Mouse (Mus musculus): ENCODE data around the gene Cnnm1. TPM values are rescaled to one million over a fixed set of nuclear protein-coding genes. Genes with fewer than 3 reads are reported as not detected.
"Not testable (repeated sequence)": the region's sequence is repeated elsewhere in the genome, so short reads cannot be mapped to it uniquely, and the experiment has no call there.

Gene Cnnm1
- total RNA-seq, 1 experiment from 2014 or later, result not detected

DNA sequence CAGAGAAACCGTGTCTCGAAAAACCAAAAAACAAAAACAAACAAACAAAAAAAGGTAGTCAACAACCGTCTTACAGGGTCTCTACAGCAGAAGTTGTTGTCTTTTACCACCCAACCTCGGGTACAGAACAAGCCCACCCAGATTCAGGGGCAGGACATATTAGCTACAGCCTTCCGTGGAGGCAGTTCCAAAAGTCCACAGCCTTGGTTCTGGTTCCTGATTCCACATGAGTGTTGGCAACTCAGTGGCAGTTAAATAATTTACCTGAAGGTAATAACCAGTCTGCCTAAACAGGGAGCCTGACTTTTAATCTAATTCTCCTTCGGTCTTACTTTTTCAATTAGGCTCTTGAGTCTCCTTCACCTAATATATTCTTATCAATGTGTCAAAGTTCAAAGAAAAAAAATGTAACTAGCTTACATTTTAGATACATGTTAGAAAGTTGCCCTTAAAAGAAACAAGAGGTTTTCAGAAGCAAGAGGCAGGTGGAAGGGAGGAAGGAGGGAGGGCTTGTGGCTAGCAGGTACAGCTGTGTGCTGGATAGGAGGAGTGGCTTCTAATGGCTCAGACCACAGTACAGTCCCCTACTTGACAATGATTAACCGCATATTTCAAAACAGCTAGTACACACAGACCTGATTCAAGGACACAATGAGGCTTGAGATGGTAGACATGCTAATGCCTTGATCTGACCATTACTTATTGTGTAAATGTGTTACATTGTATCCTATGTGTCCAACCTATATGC is 23.5 kb downstream of the Cnnm1 start:
- no peak for ATAC-seq (ENCODE audit: extremely low read depth, insufficient number of reproducible peaks, low FRiP score, poor library complexity, severe bottlenecking)

DNA sequence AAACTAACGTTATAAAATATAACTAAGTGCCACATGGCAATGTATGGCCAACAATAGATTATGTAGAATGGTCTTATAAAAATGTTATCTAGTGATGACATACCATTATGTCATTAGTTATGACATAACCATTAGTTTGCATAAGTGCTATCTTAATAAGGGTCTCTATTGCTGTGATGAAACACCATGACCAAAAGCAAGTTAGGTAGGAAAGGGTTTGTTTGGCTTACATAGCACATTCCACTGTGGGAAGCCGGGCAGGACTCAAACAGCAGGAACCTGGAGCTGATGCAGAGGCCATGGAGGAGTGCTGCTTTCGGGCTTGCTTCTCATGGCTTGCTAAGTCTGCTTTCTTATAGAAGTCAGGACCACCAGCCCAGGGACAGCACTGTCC is 24.1 kb downstream of the Cnnm1 start:
- ATAC-seq (ENCODE audit: extremely low read depth, insufficient number of reproducible peaks, low FRiP score, poor library complexity, severe bottlenecking), result no peak

DNA sequence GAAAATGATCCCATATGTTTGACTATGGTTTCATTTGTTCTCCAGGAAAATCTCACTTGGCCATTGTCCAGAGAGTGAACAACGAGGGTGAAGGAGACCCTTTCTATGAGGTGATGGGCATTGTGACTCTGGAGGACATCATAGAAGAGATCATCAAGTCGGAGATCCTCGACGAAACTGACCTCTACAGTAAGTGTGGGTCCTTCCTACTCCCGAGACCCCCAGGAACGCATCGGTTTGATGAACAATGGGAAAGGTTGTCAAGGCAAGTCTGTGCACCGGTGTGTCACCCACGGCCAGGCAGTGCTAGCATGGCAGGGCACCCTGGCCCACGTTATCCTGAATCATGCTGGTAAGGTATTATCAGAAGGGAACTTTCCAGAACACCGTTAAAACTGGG is 24.8 kb downstream of the Cnnm1 start:
- no peak for ATAC-seq (ENCODE audit: extremely low read depth, insufficient number of reproducible peaks, low FRiP score, poor library complexity, severe bottlenecking)

GRCm38 (mm10) chr19:43465601-43466255 is 25.5 kb downstream of the Cnnm1 start:
- no peak for ATAC-seq (ENCODE audit: extremely low read depth, insufficient number of reproducible peaks, low FRiP score, poor library complexity, severe bottlenecking)

DNA sequence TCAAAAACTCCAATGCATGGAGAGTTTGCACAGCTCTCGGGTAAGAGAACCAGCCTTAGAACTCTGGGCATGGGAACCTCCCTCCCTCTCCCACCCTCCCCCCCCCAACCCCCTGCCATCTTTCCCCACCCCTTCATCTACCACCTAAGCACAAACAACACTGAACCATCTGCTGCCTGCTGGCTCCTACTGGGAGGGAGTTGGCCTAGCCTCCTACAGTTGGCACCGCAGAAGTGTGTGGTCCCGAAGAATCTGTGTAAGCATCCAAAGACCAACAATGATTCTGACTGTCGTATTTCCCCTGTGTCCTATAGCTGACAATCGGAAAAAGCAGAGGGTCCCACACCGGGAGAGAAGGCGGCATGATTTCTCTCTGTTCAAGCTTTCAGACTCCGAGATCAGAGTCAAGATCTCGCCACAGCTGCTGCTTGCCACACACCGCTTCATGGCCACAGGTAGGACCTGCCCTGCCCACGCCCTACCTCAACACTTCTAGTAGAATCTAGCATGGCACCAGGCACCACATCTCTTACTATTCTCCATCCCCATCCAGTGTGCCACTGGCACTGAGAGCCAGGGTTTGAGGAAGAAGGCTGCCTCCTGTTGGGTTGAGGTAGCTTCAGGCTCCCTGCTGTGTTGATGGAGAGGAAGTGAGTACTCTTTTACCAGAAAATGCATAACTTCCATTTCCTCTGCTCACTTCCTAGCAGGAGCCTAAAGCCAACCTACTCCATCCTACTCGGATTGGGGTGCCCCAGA is 27.9 kb downstream of the Cnnm1 start:
- no peak for ATAC-seq (ENCODE audit: extremely low read depth, insufficient number of reproducible peaks, low FRiP score, poor library complexity, severe bottlenecking)

DNA sequence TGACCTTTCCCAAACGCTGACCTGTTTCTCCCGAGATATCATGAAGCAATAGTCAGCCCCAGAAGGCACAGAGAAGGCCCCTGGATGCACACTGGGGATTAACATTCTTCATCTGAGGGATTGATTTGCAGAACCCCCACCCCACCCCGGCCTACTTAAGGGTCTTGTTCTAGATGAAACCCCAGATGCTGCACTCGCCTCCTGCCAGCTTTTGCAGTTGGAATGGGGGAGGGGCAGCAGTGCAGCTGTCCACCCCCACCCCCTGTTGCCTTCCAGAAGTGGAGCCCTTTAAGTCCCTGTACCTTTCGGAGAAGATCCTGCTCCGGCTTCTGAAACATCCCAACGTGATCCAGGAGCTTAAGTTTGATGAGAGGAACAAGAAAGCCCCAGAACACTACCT is 29.1 kb downstream of the Cnnm1 start:
- no peak for ATAC-seq (ENCODE audit: extremely low read depth, insufficient number of reproducible peaks, low FRiP score, poor library complexity, severe bottlenecking)

- ATAC-seq (ENCODE audit: extremely low read depth, insufficient number of reproducible peaks, low FRiP score, poor library complexity, severe bottlenecking), result no peak
These were observed 32.1 kb downstream of the Cnnm1 start for GRCm38 (mm10) chr19:43472331-43472730.

- no peak for ATAC-seq (ENCODE audit: extremely low read depth, insufficient number of reproducible peaks, low FRiP score, poor library complexity, severe bottlenecking)
These were observed 32.5 kb downstream of the Cnnm1 start for GRCm38 (mm10) chr19:43472781-43473180.

DNA sequence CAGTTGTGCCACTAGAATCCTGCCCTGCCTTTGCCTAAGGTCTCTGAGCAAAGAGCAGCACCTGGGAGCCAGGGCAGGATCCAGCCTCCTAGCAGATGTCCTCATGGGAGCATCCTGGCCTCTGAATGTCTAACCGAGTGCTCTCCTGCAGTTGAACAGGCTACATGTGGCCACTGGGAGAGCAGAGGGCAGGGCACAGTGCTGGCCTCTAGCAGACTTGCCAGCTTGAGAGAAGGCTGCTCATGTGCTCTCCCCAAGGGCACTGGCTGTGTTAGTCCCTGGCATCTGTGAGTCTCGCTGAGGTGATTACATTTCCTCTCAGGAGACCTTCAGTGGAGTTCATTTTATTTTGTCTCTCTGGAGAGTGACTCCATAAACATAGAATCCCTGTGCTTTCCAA is 35.4 kb downstream of the Cnnm1 start:
- no peak for ATAC-seq (ENCODE audit: extremely low read depth, insufficient number of reproducible peaks, low FRiP score, poor library complexity, severe bottlenecking)

DNA sequence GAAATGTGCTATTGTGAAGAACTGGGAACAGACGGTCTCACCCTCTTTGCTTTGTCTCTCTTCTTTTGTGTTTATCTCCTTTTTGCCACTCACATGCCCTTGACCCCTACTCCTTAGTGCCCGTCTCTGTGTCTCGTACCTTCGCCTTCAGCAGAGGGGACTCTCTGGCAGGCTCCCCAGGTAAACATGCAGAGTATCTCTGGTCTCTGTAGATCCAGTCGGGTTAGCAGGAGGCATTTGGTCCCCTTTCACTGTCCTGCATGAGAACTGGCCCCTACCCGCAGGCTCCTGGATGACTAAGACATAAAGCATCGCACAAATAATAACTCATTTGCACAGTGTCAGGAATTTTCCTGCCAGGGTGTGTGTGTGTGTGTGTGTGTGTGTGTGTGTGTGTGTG is 35.8 kb downstream of the Cnnm1 start:
- no peak for ATAC-seq (ENCODE audit: extremely low read depth, insufficient number of reproducible peaks, low FRiP score, poor library complexity, severe bottlenecking)

GRCm38 (mm10) chr19:43477436-43477835 is 37.2 kb downstream of the Cnnm1 start:
- ATAC-seq (ENCODE audit: extremely low read depth, insufficient number of reproducible peaks, low FRiP score, poor library complexity, severe bottlenecking), result no peak

DNA sequence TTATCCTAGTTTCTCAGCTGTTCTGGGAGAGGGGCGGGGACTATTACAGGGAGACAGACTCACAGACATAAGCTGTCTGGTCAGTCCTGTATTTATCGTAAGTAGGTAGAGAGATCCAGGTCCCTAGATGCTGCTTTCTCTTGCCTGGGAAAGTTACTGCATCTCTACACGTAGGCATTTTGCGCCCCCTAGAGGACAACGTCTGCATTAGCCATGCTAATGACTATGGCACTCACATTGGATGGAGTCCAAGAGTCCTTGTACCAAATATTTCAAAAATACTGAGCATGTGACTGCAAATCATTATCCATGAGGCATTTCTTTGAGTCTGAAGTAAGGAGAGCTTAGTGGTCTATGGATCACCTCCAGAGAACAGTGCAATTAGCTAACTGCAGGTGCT is 38.7 kb downstream of the Cnnm1 start:
- ATAC-seq (ENCODE audit: extremely low read depth, insufficient number of reproducible peaks, low FRiP score, poor library complexity, severe bottlenecking), result no peak

GRCm38 (mm10) chr19:43479431-43479830 is 39.2 kb downstream of the Cnnm1 start:
- no peak for ATAC-seq (ENCODE audit: extremely low read depth, insufficient number of reproducible peaks, low FRiP score, poor library complexity, severe bottlenecking)

DNA sequence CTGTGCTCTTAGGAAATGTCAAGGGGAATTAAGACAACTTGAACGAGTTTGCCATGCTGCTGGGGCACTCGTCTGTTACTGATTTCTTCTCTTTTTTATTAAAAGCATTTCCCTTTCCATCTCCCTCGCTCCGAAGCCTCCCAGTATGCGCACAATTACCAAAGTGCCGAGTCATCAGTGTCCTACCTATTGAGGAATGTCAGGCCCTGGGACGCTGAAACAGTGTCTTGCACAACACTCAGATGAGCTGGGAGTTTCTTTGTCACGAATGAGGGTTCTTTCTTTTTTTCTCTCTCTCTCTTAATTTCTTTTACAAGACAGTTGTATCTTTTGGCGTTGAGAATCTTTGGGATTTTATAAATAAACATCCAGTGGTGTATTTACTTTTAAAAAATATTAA is 40.3 kb downstream of the Cnnm1 start:
- ATAC-seq (ENCODE audit: extremely low read depth, insufficient number of reproducible peaks, low FRiP score, poor library complexity, severe bottlenecking), result no peak

DNA sequence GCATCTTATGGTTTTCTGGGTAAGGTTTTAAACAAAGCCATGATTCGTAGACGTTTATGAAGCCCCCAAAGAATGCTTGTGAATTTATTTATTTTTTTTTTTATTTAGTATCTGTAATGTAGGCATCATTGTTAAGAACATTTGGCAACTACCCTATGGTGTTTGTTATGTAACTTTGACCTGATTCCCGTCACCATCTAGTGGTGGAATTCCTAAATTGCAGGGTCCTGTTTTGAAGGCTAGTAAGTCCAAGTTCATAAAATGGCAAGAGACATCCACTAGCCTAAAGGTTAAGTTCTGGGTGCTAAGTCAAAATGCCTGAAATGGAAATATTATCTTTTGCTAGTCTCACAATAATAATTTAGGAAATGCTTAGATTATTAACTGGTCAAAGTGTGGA is 47.2 kb downstream of the Cnnm1 start:
- no peak for ATAC-seq (ENCODE audit: extremely low read depth, insufficient number of reproducible peaks, low FRiP score, poor library complexity, severe bottlenecking)

DNA sequence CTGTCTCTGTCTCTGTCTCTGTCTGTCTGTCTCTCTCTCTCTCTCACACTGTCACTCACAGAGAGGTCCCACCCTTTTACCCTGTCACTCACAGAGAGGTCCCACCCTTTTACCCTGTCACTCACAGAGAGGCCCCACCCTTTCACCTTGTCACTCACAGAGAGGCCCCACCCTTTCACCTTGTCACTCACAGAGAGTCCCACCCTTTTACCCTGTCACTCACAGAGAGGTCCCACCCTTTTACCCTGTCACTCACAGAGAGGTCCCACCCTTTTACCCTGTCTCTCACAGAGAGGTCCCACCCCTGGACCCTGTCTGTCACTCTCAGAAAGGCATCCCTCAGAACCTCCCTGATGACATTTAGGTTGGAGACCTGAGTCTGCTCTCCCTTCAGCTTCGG is 53.1 kb downstream of the Cnnm1 start:
- ATAC-seq (ENCODE audit: extremely low read depth, insufficient number of reproducible peaks, low FRiP score, poor library complexity, severe bottlenecking), result not testable (repeated sequence)

DNA sequence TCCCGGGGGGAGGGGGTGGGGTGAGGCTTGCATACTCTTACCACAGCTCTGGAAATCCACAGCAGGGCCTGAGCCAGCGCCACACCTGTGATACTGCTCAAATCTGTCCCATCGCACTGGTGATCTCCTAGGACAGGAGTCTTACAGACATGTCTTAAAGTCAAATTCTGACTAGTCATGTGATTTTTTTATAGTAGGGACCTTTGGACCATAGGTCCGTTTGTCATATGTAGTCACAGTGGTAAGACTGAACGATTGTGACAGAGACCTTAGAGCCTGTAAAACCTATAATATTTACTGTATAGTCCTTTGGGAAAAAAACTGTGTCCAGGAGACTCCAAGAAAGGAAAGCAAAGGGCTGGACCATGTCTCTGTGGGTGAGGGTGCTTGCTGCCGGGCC is 53.6 kb downstream of the Cnnm1 start:
- ATAC-seq (ENCODE audit: extremely low read depth, insufficient number of reproducible peaks, low FRiP score, poor library complexity, severe bottlenecking), result no peak

GRCm38 (mm10) chr19:43494914-43495313 is 54.7 kb downstream of the Cnnm1 start:
- no peak for ATAC-seq (ENCODE audit: extremely low read depth, insufficient number of reproducible peaks, low FRiP score, poor library complexity, severe bottlenecking)

DNA sequence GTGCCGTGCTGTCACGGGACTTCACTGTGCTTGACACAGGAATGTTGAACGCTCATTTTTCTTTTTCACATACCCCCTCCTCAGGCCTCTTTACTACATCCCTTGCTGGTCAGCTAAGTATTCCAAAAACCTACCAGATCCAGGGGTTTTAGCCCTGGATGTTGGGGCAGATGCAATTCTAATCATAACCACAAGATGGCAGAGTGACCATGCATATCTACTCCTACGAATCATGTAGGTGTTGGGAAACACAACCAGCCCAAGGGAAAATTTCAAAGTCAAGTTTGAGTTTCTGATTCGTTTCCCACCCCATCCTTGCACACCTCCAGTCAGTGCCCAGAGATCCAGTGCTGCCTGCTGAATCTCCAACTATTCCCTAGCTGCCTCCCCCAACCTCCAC is 55.6 kb downstream of the Cnnm1 start:
- ATAC-seq (ENCODE audit: extremely low read depth, insufficient number of reproducible peaks, low FRiP score, poor library complexity, severe bottlenecking), result peak; percentile 45; the same call in 1 of the 2 replicates

- no peak for ATAC-seq (ENCODE audit: extremely low read depth, insufficient number of reproducible peaks, low FRiP score, poor library complexity, severe bottlenecking)
These were observed 57.2 kb downstream of the Cnnm1 start for GRCm38 (mm10) chr19:43497440-43497839.

All from neutrophil, adult 5-6 weeks (primary cell).